Mouse (Mus musculus) liver, postnatal 0 days (tissue): ENCODE data around the gene Fxyd2.

Experiments
- CTCF ChIP-seq: sonication (generic); IDR thresholded peaks from 2 replicates; pipeline ENCODE4 v1.5.1; 2016; ENCODE audit warnings: antibody characterized with exemption, low read depth
- EP300 ChIP-seq: IDR thresholded peaks from 2 replicates; pipeline ENCODE4 v1.6.1; 2016; ENCODE audit warnings: antibody characterized with exemption, low read depth, mild to moderate bottlenecking

DNA sequence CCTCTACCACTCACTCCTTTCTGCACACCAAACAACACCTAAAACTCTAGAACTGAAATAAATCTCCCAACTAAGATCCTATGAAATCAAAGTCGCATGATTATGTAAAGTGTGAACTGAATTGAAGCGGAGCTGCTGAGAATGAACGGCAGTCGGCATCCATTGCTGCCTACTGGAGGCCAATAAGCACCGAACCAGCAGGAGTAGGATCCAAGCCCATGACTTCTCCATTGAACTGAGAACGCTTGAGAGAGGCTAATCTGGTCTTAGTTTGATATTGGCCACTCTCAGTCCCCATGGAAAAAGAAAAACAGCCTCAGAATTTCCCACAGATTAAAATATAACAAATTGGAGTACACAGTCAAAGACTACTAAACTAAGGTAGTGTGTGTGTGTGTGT, 15.6 kb upstream of the Fxyd2 start:
- TF ChIP-seq CTCF = no peak
- TF ChIP-seq EP300 = no peak
